Mouse (Mus musculus) limb, embryonic 14.5 days (tissue): ENCODE measurements around the gene Trappc12. TPM values are rescaled to one million over a fixed set of nuclear protein-coding genes. Genes with fewer than 3 reads are reported as not detected.

Source experiments
- ATAC-seq: fragments of 200-750 bp; cut with Nextera tagmentation; 2 replicates; pipeline ENCODE4 v1.8.0; 2017; ENCODE audit warnings: low read depth, moderate number of reproducible peaks, moderate TSS enrichment; ENCODE audit not compliant: low FRiP score
- DNase-seq: peaks from one replicate; pipeline ENCODE4 v3.0.0-alpha.2; 2015; ENCODE audit warnings: low spot score
- H3K27ac ChIP-seq: fragments of 300-500 bp; sonication (generic); replicated peaks from 2 replicates; pipeline ENCODE4 v1.5.1; 2014; ENCODE audit warnings: low read depth, mild to moderate bottlenecking, low read length, moderate library complexity, mixed read lengths
- H3K27me3 ChIP-seq: fragments of 300-500 bp; sonication (generic); 2 replicates; pipeline ENCODE4 v1.6.1; 2014; ENCODE audit warnings: low read length, mixed read lengths; ENCODE audit not compliant: control insufficient read depth, insufficient read depth
- H3K36me3 ChIP-seq: fragments of 300-500 bp; sonication (generic); 2 replicates; pipeline ENCODE4 v1.6.1; 2014; ENCODE audit warnings: mild to moderate bottlenecking, low read length, moderate library complexity, mixed read lengths; ENCODE audit not compliant: control insufficient read depth, insufficient read depth
- H3K4me1 ChIP-seq: fragments of 300-500 bp; sonication (generic); 2 replicates; pipeline ENCODE4 v1.6.1; 2014; ENCODE audit warnings: antibody characterized with exemption, low read length, mixed read lengths; ENCODE audit not compliant: control insufficient read depth, insufficient read depth
- H3K4me2 ChIP-seq: fragments of 300-500 bp; sonication (generic); replicated peaks from 2 replicates; pipeline ENCODE4 v1.6.1; 2014; ENCODE audit warnings: low read depth, mild to moderate bottlenecking, low read length, moderate library complexity; ENCODE audit not compliant: severe bottlenecking
- H3K4me3 ChIP-seq: fragments of 300-500 bp; sonication (generic); replicated peaks from 2 replicates; pipeline ENCODE4 v1.5.1; 2014; ENCODE audit warnings: low read length
- H3K9ac ChIP-seq: fragments of 300-500 bp; sonication (generic); 2 replicates; pipeline ENCODE4 v1.6.1; 2014; ENCODE audit warnings: mild to moderate bottlenecking, low read depth, low read length, moderate library complexity; ENCODE audit not compliant: severe bottlenecking
- H3K9me3 ChIP-seq: fragments of 300-500 bp; sonication (generic); 2 replicates; pipeline ENCODE4 v1.6.1; 2016; ENCODE audit warnings: low read length; ENCODE audit not compliant: control insufficient read depth
- POLR2A ChIP-seq: fragments of 200-500 bp; IDR thresholded peaks from 2 replicates; pipeline ENCODE4 v1.8.0; 2012; ENCODE audit warnings: inconsistent platforms, mild to moderate bottlenecking, moderate library complexity, borderline replicate concordance; ENCODE audit not compliant: insufficient read depth, insufficient read length; ENCODE audit errors: extremely low read depth
- WGBS: fragments of 180-500 bp; shearing (Covaris S2); extraction: QIAGEN DNeasy Blood & Tissue Kit; methylation state at CpG from one replicate; pipeline ENCODE4 v1.1.7; 2014; 5-methylcytosine and 5-hydroxymethylcytosine counted together
- polyA plus RNA-seq, 2 experiments: library from polyadenylated mRNA; depleted of rRNA in 1 of 2; stranded (reverse) in 1 of 2; unstranded in 1 of 2; fragments of >200 nt; fragmentation: Nextera tagmentation in 1 of 2; extraction: Ambion mirVana in 1 of 2; gene quantifications; 2 replicates each; pipeline versions ENCODE4 v1.2.1 to v1.2.3; 2012 to 2014

The Trappc12 gene
- polyA plus RNA-seq, 2 experiments, result 36.0 to 37.2 TPM

- 67% methylated on average over 11 of the region's 11 CpGs for WGBS
- no peak for TF ChIP-seq POLR2A
- no peak overlapping the region for H3K4me3 ChIP-seq
- peaks cover 13% of the 10 kb centered on the region for H3K36me3 ChIP-seq
- H3K27me3 ChIP-seq, result no peaks in the 10 kb centered on the region
- no peak overlapping the region for H3K4me2 ChIP-seq
- DNase-seq (no peak), ATAC-seq (no peak)
- 0 out of 2 replicates have a peak overlapping the region, but pooled peaks have one; percentile 8 for H3K9ac ChIP-seq
- H3K4me1 ChIP-seq, result no peaks in the 10 kb centered on the region; the same call in 1 of the 2 replicates
- no peak overlapping the region for H3K27ac ChIP-seq
- no peaks in the 10 kb centered on the region for H3K9me3 ChIP-seq
Measured at GRCm38 (mm10) chr12:28701302-28701701, 49.0 kb downstream of the Trappc12 start.

GRCm38 (mm10) chr12:28700561-28701025 lies 49.7 kb downstream of the Trappc12 start:
- no peak overlapping the region for H3K4me2 ChIP-seq
- no peak for TF ChIP-seq POLR2A
- no peaks in the 10 kb centered on the region; the same call in 1 of the 2 replicates for H3K4me1 ChIP-seq
- no peak overlapping the region for H3K27ac ChIP-seq
- peaks cover 14% of the 10 kb centered on the region for H3K36me3 ChIP-seq
- WGBS, result 76% methylated on average over 19 of the region's 19 CpGs
- DNase-seq (no peak), ATAC-seq (no peak)
- H3K9ac ChIP-seq, result peak overlapping the region; percentile 12; the same call in 1 of the 2 replicates
- H3K27me3 ChIP-seq, result no peaks in the 10 kb centered on the region
- no peaks in the 10 kb centered on the region for H3K9me3 ChIP-seq
- H3K4me3 ChIP-seq, result no peak overlapping the region

- H3K4me2 ChIP-seq, result no peak overlapping the region
- no peaks in the 10 kb centered on the region for H3K27me3 ChIP-seq
- DNase-seq, result no peak
- H3K4me1 ChIP-seq, result no peaks in the 10 kb centered on the region; the same call in 1 of the 2 replicates
- 41% methylated on average over 3 of the region's 3 CpGs for WGBS
- TF ChIP-seq POLR2A, result no peak
- peak overlapping the region; percentile 12; the same call in 1 of the 2 replicates for H3K9ac ChIP-seq
- H3K9me3 ChIP-seq, result no peaks in the 10 kb centered on the region
- peaks cover 17% of the 10 kb centered on the region for H3K36me3 ChIP-seq
- H3K4me3 ChIP-seq, result no peak overlapping the region
- ATAC-seq, result peak; percentile 28
- H3K27ac ChIP-seq, result peak overlapping the region; percentile 67
Measured at GRCm38 (mm10) chr12:28700101-28700511, 50.2 kb downstream of the Trappc12 start.

GRCm38 (mm10) chr12:28699656-28700055 lies 50.6 kb downstream of the Trappc12 start:
- 12% methylated on average over 6 of the region's 6 CpGs for WGBS
- Histone ChIP-seq H3K9me3 (no peaks in the 10 kb centered on the region), H3K4me3 (no peak overlapping the region), H3K9ac (no peak overlapping the region), H3K4me1 (no peaks in the 10 kb centered on the region; the same call in 1 of the 2 replicates), H3K36me3 (peaks cover 19% of the 10 kb centered on the region), H3K27ac (peak overlapping the region; percentile 67; the same call in 1 of the 2 replicates), H3K4me2 (no peak overlapping the region), H3K27me3 (no peaks in the 10 kb centered on the region)
- no peak for TF ChIP-seq POLR2A
- peak; percentile 68; the same call in 1 of the 2 replicates for ATAC-seq
- peak; percentile 75 for DNase-seq

- Histone ChIP-seq H3K9me3 (no peaks in the 10 kb centered on the region), H3K27me3 (no peaks in the 10 kb centered on the region), H3K36me3 (peaks cover 25% of the 10 kb centered on the region), H3K4me2 (no peak overlapping the region), H3K4me3 (no peak overlapping the region), H3K27ac (no peak overlapping the region), H3K9ac (no peak overlapping the region), H3K4me1 (no peaks in the 10 kb centered on the region; the same call in 1 of the 2 replicates)
- ATAC-seq (no peak), DNase-seq (no peak)
- TF ChIP-seq POLR2A, result no peak
- 76% methylated on average over 5 of the region's 5 CpGs for WGBS
Measured at GRCm38 (mm10) chr12:28699086-28699485, 51.2 kb downstream of the Trappc12 start.
